Mouse (Mus musculus): Measurements from ENCODE around the gene Clint1. TPM values are rescaled to one million over a fixed set of nuclear protein-coding genes. Genes with fewer than 3 reads are reported as not detected.
A peak's percentile ranks its signal among the peaks of the same experiment; 100 is the strongest.
"Not testable (repeated sequence)": the region's sequence is repeated elsewhere in the genome, so short reads cannot be mapped to it uniquely, and the experiment has no call there.

The Clint1 gene
- total RNA-seq, 2 experiments from 2014 or later, result 53.2 to 55.4 TPM

DNA sequence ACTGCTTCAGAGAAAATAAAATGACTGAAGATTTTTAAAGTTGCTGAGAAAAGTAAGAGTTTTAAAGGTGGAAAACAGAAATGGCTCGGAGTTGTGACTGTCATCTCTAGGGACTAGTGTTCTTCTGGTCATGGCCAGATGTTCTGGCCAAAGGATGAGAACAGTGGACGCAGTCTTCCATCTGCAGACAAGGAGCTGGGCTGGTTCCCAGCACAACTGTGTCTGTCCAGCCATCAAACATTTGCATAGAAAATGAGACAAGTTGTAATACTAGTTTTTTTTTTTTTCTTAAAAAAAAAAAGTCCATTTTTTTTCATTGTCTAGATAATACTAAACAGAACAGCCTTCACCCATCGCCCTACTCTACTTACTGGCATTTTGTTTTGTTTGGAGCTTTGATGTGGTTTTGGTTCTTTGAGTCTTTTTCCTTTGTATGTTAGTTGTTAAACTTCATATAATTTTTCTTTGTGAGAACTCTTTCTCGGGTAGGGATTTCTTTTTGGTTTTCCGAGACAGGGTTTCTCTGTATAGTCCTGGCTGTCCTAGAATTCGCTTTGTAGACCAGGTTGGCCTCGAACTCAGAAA, 23.6 kb downstream of the Clint1 start:
- Histone ChIP-seq H3K4me3 (no peak overlapping the region), H3K27ac (no peak overlapping the region)
- DNase-seq (ENCODE audit: low spot score in 2 of 2), result no peak
- no peak for TF ChIP-seq CTCF (conservative IDR thresholded peaks at IDR 0.05)

DNA sequence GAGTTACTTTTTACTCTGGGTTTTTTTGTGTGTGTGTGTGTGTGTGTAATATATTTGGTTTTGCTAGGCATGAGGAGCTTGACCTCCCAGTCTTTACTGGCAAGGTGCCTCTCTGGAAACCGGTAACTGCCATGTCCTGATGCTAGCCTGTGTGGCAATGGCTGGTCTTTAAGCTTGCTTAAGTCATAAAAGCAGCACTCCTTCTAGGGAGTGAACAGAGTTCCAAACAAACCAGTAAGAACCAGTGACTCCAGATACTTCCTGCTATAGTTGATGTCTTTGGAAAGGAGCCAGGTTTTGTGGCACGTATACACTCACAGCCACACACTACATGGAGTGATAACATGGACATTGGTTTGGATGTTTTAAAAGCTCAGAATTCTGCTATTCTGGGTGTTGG, 24.2 kb downstream of the Clint1 start:
- no peak for DNase-seq (ENCODE audit: low spot score in 2 of 2)
- no peak overlapping the region for H3K4me3 ChIP-seq
- no peak for TF ChIP-seq CTCF (conservative IDR thresholded peaks at IDR 0.05)

DNA sequence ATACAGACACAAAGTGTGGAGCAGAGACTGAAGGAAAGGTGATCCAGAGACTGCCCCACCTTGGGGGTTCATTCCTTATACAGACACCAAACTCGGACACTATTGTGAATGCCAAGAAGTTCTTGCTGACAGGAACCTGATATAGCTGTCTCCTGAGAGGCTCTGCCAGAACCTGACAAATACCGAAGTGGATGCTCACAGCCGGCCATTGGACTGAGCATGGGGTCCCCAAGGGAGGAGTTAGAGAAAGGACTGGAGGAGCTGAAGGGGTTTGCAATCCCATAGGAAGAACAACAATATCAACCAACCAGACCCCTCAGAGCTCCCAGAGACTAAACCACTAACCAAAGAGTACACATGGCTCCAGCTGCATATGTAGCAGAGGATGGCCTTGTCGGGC, 27.5 kb downstream of the Clint1 start:
- DNase-seq (ENCODE audit: low spot score in 2 of 2); H3K4me3 ChIP-seq; H3K27ac ChIP-seq: not testable (repeated sequence)

More for the DNA sequence above, 24.2 kb downstream of the Clint1 start:
- H3K27ac ChIP-seq, result no peak overlapping the region

DNA sequence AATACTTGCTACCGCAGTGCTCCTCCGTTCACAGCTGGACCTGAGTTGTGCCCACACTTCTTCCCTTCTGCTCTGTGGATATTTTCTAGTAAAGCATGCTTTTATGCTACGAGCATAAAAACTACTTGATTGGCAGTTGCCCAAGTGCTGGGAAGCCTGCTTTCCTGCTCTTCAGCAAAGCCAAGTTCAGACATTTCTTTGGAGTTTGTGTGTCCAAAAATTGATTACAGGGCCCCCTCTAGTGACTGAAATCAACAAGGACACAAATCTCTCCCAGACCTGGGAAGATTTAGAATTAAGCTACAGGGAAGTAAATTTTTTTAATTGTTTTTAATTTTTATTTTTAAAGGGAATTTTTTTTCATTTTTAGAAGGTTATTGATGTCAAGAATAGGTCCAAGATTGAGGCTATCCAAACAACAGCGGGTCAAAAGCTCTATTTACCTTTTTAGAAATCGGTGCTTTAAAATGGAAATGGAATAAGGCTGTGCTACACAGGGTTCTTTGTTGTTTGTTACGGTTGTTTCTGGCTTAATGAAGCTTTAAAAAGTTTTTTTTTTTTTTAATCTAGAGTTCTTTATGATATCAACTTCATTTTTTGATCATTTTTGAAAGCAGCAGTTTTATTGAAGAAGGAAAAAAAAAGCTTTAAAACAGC, 29.3 kb downstream of the Clint1 start:
- TF ChIP-seq CTCF (conservative IDR thresholded peaks at IDR 0.05), result peak; percentile 84
- no peak overlapping the region for H3K4me3 ChIP-seq
- H3K27ac ChIP-seq, result no peak overlapping the region
- peak; percentile 41 to 53 for DNase-seq (ENCODE audit: low spot score in 2 of 2)

- Histone ChIP-seq H3K4me3 (no peak overlapping the region), H3K27ac (no peak overlapping the region; the same call in 1 of the 2 replicates)
- no peak for DNase-seq (ENCODE audit: low spot score in 2 of 2)
- TF ChIP-seq CTCF (conservative IDR thresholded peaks at IDR 0.05), result no peak
Measured at GRCm38 (mm10) chr11:45881683-45882068, 29.8 kb downstream of the Clint1 start.

GRCm38 (mm10) chr11:45883270-45883931, 31.6 kb downstream of the Clint1 start:
- Histone ChIP-seq H3K4me3 (no peak overlapping the region), H3K27ac (no peak overlapping the region)
- TF ChIP-seq CTCF (conservative IDR thresholded peaks at IDR 0.05), result no peak
- DNase-seq (ENCODE audit: low spot score in 2 of 2), result no peak

DNA sequence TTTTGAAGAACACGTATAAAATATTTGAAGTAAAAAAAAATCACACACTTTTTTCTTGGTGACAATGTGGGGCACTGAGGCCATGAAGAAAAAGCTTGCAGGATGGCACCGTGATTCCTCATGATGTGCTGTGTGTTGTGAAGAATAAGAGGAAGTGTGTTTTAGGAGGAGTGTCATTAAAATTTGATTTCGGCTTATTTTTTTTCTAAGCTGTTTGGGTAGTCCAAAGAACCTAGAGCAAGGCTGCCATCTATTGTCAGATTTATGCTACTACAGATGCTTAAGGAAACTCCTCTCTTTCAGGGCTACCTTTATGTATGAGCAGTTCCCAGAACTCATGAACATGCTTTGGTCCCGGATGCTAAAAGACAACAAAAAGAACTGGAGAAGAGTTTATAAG, 32.2 kb downstream of the Clint1 start:
- DNase-seq (ENCODE audit: low spot score in 2 of 2), result peak; percentile 16 to 42
- TF ChIP-seq CTCF (conservative IDR thresholded peaks at IDR 0.05), result peak; percentile 94
- Histone ChIP-seq H3K4me3 (no peak overlapping the region), H3K27ac (no peak overlapping the region)

DNA sequence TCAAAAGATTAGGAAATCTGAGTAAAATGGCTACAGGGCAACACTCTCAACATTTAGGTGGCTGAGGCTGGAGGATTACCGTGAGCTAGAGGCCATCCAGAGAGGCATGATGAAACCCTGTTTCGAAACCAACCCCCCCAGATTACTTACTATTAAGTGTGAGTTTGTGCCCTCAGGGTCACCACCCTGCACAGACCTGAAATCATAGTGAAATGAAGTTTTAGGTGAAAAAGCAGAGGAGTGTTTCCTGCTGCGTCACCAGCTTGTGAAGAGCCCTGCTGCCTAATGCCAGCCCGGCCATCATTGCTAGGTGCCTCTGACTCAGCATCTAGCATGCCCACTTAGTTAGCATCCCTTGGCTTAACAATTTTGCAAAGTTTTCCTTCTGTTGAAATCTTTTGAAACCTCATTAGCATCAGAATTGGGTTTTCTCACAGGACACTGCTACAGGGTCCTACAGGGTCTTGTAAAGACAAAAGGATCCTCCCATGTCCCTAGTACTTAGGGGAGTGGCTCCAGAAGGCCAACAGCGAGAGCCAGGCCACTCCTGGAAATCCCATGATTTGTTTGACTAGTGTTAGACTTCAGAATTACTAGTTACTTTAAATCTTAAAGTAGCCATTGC, 33.9 kb downstream of the Clint1 start:
- Histone ChIP-seq H3K27ac (no peak overlapping the region), H3K4me3 (no peak overlapping the region)
- TF ChIP-seq CTCF (conservative IDR thresholded peaks at IDR 0.05), result no peak
- DNase-seq (ENCODE audit: low spot score in 2 of 2), result no peak

DNA sequence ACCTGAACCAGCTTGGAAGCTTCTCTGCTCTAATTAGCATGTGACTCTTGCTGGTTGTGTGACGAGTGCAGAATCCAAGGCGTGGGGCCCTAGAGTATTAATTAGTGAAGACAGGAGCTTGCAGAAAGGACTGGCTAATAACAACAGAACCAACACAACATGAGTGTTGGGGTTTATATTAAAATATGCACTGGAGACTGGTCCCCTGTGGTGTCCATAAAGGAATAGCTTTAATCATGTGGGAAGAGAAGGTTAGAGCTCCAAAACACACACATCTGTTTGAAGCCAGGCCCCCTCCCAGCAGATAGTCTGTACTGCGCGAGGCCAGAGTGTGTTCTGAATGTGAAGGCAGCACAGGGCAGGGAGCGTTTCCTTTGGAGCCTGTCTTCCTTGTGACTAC, 34.7 kb downstream of the Clint1 start:
- no peak for TF ChIP-seq CTCF (conservative IDR thresholded peaks at IDR 0.05)
- no peak for DNase-seq (ENCODE audit: low spot score in 2 of 2)
- Histone ChIP-seq H3K27ac (no peak overlapping the region), H3K4me3 (no peak overlapping the region)

DNA sequence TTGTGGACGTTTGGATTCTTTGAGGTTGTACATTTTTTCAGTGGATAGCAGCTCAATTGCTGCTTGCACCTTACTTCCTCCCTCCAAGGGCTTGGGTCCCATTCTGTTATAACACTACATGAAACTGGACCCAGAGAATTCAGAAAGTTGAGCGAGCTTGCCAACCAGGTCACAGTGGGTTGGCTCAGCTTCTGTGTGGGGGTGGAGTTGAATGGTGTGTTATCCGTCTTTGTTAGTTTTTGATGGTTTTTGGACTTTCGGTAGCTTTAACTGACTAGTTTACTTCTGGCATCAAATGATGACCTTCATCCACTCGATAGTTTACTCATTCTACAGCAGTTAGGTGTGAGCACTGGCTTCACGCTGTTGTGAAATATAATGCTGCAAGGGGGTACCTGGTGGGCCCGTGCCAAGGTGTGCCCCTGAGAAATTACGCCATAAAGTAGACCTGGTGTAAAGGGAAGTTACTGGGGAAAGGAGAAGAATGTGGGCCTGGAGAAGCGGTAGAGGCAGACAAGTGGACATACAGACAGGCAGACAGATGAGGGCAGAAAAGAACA, 36.7 kb downstream of the Clint1 start:
- H3K4me3 ChIP-seq, result no peak overlapping the region
- no peak for TF ChIP-seq CTCF (conservative IDR thresholded peaks at IDR 0.05)
- no peak overlapping the region for H3K27ac ChIP-seq
- no peak for DNase-seq (ENCODE audit: low spot score in 2 of 2)

- no peak overlapping the region for H3K4me3 ChIP-seq
- no peak for DNase-seq (ENCODE audit: low spot score in 2 of 2)
- H3K27ac ChIP-seq, result no peak overlapping the region
- TF ChIP-seq CTCF (conservative IDR thresholded peaks at IDR 0.05), result no peak
Measured at GRCm38 (mm10) chr11:45889981-45890380, 38.1 kb downstream of the Clint1 start.

- no peak overlapping the region for H3K27ac ChIP-seq
- DNase-seq (ENCODE audit: low spot score in 2 of 2), result no peak
Measured at GRCm38 (mm10) chr11:45890423-45890822, 38.6 kb downstream of the Clint1 start.

GRCm38 (mm10) chr11:45892861-45893360, 41.1 kb downstream of the Clint1 start:
- Histone ChIP-seq H3K4me3 (no peak overlapping the region), H3K27ac (no peak overlapping the region)
- DNase-seq (ENCODE audit: low spot score in 2 of 2), result no peak
- no peak for TF ChIP-seq CTCF (conservative IDR thresholded peaks at IDR 0.05)

More at GRCm38 (mm10) chr11:45890423-45890822, 38.6 kb downstream of the Clint1 start:
- H3K4me3 ChIP-seq, result no peak overlapping the region
- TF ChIP-seq CTCF (conservative IDR thresholded peaks at IDR 0.05), result no peak
